Mouse (Mus musculus) bone marrow, adult 2 months (tissue): ENCODE results near the gene Fgfr2.

ENCODE experiments used
- CTCF ChIP-seq: fragments of 200-500 bp; IDR thresholded peaks from 2 replicates; pipeline ENCODE4 v1.5.1; 2011; ENCODE audit warnings: low read length, control low read depth; ENCODE audit not compliant: control insufficient read depth, insufficient read depth
- POLR2A ChIP-seq: fragments of 200-500 bp; IDR thresholded peaks from 2 replicates; pipeline ENCODE4 v1.6.1; 2011; ENCODE audit warnings: low read depth, mild to moderate bottlenecking, control low read depth, low read length, borderline replicate concordance; ENCODE audit not compliant: control insufficient read depth

DNA sequence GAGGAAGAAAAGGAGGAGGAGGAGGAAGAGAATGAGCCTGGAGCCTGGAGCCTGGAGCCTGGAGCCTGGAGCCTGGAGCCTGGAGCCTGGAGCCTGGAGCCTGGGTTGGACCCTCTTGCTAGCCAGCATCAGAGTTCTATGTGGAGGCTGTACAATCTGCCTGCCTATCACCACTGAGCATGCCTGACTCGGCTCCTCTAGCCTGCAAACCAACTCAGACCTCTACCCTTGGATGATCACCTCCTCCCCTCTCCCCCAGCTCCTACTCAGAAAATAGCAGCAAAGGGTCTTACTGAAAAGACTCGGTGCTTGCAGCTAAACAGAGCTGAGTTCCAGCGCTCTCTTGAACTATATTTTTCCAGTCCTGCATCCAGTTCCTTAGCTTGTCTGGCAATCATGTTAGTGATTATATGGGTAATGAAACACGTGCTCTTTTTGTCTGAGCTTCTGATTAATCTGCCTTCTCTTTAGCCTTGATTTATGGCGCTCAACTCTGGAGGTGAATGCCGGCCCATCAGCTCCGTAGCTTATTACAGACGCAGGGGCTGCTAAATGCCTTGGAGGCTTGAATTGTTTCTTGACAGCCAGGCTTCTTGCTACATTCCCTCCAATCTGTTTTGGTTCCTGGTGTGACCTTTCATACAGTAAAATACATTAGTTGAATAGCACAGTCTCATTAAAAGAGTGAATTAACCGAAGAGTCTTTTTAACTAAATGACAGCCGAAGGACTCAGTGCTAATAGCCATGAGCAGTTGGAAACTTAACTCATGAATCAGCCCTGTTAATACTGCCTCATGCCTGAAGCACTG lies 1345.5 kb downstream of the Fgfr2 start:
- TF ChIP-seq CTCF (no peak), POLR2A (no peak)
